Mouse (Mus musculus) common myeloid progenitor, adult 5-6 weeks (primary cell): ENCODE data around the gene Tpx2. TPM values are rescaled to one million over a fixed set of nuclear protein-coding genes. Genes with fewer than 3 reads are reported as not detected.

ENCODE experiments used
- ATAC-seq: replicated peaks from 2 replicates; pipeline ENCODE4 v1.8.0; 2016; ENCODE audit warnings: low read depth, mild to moderate bottlenecking, moderate TSS enrichment, inconsistent platforms; ENCODE audit not compliant: poor library complexity, severe bottlenecking
- total RNA-seq: library from RNA; stranded (forward); fragments of 200-1000, 187-1606 nt; gene quantifications from 2 replicates; pipeline ENCODE4 v1.2.3, GENCODE M21; 2017

Gene Tpx2
- total RNA-seq, 1 experiment from 2014 or later = 104 TPM

DNA sequence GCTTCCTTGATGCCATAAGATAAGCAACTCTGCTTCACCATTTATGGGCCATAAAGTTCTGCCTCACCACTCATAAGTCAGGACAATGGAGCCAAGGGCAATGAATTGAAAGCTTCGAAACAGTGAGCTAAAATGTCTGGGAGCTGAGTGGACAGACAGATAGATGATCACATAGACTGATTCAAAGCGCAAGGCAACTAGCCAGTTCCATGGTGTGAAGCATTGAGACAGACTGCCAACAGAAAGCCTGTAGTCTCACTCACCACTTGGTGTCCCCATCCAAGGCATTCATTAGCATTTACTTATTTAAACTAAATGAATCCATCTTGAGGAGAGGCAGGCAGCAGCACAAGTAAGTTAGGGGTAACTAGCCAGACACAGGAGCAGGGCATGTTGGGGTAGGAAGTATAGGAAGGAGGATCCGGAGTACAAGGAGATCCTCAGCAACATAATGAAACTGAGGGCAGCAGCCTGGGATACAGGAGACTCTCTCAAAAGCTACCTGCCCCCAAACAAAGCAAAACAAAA lies 28.6 kb upstream of the Tpx2 start:
- no peak for ATAC-seq

DNA sequence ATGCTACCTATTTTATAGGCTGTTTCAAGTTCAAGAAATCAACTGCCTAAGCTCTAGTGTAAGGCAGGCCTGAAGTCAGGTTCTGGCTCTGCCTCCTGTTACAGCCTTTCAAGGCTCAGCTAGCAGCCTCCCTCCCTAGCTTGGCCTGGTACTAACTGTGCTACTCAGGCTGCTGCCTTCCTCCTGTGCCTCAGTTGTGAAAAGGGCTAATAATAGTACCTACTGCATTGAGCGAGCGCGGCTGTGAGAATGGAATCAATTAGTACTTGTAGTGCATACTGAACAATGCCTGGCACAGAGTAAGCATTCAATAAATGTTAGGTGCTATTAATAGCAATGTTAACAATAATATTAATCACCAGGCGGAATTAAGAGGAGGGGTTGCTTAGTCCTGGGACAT lies 27.8 kb upstream of the Tpx2 start:
- ATAC-seq = no peak

DNA sequence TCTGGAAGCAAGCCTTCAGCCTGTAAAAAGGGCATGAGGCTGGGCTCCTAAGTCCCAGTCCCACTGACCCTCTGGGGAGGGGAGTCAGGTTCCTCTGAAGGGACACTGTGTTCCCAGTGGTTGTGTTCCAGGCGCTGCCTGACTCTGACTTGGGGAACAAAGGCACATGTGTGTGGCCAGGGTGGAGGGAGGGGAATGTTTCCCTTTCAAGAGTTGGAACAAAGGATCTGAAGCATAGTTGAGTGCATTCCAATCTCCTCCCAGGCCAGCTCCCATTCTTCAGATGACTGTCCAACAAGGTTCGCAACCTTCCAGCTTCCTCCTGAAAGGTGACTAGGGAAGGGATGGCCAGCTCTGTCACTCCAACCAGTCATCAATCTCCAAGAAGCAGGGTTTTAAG lies 27.4 kb upstream of the Tpx2 start:
- ATAC-seq = no peak

DNA sequence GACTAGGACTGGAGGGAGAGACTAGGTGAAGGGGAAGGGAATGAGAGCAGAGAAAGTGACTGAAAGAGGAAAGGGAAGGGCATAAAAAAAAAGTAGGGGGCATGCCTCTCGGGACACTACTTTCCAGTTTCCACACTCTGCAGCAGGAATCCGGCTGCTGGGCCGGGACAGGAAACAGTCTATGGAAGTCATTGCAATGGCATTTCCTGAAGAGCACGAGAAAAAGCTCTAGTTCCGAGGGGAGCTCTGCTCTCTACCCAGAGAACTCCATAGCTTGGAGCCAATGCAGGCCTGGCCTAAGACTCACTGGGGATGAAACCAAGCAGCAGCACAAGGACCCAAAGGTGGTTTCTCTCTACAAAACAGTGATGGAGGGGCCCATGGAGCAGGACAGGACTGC lies 26.7 kb upstream of the Tpx2 start:
- ATAC-seq = no peak

DNA sequence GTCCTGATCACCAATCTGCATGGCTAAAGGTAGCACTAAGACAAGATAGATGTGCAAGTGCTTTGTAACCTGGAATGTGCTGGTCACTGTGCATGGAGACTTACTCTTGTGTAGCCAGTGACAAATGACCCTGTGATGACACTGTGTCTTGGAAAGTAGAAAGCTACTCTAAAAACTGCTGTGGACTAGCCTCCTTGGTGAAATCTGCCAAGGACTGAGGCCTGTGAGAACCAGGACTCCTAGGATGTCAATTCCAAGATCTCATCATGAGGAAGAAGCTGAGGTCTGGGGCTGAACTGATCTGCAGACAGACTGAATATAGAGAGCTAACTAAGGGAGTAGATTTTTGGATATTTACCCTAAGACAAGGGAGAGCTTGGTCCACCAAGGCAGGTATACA lies 26.2 kb upstream of the Tpx2 start:
- no peak for ATAC-seq

DNA sequence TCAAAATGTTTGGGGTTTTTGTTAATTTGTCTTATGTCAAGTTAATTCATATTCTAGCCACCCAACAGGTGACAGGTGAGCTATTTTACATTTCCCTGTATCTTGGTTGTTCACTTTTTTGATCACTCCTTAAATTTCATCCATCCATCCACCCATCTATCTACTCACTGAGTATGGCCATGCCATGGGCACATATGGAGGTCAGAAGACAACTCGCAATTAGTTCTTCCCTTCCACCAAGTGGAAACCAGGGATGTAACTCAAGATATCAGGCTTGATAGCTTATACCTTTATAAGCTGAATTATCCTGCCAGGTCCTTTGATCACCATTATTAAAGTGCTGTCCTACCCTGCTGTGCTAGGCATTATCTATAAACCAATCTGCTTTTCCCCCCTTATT lies 24.0 kb upstream of the Tpx2 start:
- ATAC-seq = no peak

DNA sequence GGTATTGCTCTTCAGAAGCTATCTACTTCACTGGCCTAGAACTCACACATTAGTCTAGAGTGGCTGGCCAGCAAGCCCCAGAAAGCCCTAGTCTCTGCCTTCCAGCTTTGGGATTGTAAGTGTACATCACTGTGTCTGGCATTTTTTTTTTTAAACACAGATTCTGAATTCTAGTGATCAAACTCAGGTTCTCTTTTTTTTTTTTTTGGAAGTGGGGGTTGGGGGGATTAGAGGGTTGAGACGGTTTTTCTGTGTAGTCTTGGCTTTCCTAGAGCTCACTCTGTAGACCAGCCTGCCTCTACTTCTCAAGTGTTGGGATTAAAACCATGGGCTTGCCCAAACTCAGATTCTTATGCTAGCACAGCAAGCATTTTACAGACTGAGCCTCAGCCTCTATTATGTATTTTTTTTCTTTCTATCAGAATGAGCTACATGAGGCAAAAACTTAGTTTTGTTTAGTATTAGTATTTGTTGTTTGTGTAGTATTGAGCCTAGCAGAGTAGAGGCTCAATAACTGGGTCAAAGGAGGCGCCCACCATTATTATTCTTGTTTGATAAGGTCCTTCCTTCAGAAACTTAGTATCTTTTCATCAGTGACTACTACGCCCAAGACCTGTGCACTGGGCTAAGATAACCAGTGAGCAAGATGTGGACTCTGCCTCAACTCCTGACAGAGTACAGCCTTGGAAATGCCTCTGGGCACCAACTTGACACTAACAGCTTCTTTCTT lies 23.2 kb upstream of the Tpx2 start:
- ATAC-seq = no peak

DNA sequence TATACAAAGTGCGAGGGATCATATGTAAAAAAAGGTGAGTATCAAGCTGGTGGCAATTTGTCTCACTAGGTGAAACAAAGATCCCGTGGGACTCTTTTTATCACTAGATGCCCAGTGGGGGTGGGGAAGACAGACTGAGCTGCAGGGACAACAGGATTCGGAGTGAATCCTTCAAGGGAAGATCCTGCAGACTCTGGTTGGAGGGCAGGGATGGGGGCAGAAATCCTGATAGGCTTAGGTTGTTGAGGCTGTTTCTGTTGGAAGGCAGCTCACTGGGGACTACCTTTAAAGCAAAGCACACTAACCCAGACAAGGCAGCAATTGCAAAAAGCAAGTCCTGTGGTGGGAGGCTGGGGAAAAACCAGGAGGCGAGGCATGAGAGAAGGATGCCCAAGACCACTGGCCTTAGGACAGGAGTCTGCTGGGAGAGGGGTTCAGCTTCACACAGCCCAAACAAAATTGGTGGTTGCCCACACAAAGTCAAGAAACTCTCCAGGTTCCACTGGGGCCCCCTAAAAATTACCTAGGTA lies 22.5 kb upstream of the Tpx2 start:
- no peak for ATAC-seq

DNA sequence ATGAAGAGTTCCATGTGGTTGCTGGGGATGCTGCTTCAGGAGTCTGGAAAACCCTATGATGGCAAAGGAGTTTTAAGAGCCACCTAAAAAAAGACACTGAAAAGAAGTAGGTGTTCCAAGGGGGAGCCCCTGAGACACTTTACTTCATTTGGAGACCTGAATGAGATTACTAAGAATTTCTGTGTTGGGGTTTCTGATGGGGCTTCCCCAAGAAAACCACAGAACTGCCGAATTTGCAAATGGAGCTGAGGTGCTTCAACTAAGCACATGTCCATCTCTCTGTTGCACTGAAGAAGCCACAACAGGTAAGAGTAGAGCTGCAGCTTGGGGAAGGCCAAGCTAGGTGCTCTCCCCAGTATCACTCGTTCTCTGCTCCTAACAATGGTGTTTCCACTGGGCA lies 22.1 kb upstream of the Tpx2 start:
- ATAC-seq = no peak

DNA sequence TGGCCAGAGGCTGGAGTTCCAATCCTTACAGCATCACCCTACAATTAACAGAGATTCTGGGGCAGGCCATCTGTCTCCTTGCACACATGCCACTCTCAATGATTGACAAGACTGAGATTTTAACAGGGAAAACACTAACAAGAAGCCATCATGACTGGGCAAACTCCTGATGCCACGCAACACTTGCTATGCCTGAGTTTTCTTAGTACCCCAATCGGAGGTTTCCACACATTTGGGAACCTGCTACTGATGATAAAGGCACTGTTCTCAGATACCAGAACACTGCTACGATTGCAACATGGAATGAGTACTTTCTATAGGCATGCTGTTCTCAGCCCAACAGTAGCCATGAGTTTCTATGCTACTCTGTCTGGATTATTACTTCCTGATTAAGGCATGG lies 21.3 kb upstream of the Tpx2 start:
- ATAC-seq = no peak

DNA sequence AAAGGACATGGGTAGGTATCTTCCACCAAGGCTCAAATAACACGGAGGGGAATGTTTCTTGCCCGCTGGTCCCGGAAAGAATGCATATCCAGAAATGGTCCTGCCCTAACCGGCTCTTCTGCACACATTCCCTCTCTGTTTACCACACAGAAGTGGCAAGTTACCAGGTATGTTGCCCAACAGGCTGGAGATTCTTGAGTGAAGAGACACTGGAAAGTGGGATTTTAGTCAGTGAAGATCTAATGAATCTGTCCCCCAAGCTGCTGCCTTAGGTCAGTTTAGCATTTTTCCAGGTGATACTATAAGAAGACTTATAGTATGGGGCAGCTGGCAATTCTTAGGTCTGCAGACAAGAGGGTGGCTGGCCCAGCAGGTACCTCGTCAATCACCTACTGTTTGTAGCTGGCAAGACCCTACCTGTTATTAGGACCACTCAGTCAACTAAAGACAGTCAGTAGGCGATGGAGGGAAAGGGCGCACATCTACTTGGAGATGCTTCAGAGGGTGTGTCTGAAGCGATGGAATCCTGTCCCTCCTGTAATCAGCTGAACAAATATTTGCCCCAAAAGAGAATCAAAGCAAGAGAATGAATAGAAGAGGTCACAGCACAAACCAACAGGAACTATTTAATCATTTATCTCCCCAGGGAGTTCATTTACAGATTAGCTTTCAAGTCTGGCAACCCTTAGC lies 20.3 kb upstream of the Tpx2 start:
- no peak for ATAC-seq

DNA sequence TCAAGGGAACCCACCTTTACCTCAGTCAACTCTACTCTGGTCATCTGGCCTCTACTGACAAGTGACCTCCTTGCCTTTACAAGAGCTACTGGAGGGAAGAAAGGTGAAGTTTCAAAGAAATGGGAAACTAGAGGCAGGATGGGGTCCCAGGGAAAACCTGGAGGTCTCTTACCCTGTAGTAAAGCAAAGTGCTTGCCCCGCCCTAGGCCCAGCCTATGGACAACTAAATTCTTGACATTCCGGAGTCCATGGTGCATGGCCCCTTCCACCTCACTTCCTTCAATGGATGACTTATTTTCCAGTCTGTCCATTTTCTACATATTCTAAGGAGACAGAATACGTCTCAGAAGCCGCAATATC lies 19.8 kb upstream of the Tpx2 start:
- no peak for ATAC-seq

DNA sequence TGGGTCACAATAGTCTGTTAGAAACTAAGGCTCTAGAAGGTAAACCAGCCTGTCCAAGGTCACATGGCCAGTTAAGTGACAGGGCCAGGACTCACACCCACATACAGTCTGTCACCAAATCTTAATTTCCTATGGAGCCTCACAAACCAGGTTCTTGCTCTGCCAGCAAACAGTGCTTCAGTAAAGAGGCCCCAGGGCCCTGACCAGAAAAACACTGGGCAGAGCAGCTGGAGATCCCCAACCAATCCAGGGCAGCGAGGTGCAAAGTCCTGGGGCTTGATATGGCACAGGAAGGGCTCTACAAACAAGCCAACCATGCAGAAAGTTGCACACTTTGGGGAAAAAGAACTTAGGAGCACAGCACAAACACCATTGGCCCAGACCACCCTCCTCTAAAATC lies 19.2 kb upstream of the Tpx2 start:
- no peak for ATAC-seq

DNA sequence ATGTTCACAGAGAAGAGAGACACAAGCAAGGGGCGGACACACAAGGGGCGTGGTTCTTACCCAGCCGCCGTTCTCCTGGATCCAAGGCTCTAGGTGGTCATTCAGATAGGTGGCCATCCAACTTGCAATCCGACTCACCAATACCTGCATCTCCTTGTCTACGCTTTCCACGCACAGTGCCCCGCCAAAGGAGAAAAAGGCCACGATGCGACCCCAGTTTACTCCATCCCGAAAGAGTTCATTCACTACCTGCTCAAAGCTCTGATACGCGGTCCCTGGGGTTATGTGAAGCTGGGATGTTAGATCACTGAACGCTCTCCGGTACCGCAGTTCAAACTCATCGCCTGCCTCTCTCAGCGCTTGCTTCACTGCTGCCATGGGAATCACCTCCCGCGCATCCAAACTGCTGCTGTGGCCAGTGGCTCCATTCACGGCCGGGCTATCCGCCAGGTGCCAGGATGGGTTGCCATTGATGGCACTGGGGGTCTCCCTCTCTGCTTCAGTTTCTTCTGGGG lies 18.3 kb upstream of the Tpx2 start:
- ATAC-seq = no peak

DNA sequence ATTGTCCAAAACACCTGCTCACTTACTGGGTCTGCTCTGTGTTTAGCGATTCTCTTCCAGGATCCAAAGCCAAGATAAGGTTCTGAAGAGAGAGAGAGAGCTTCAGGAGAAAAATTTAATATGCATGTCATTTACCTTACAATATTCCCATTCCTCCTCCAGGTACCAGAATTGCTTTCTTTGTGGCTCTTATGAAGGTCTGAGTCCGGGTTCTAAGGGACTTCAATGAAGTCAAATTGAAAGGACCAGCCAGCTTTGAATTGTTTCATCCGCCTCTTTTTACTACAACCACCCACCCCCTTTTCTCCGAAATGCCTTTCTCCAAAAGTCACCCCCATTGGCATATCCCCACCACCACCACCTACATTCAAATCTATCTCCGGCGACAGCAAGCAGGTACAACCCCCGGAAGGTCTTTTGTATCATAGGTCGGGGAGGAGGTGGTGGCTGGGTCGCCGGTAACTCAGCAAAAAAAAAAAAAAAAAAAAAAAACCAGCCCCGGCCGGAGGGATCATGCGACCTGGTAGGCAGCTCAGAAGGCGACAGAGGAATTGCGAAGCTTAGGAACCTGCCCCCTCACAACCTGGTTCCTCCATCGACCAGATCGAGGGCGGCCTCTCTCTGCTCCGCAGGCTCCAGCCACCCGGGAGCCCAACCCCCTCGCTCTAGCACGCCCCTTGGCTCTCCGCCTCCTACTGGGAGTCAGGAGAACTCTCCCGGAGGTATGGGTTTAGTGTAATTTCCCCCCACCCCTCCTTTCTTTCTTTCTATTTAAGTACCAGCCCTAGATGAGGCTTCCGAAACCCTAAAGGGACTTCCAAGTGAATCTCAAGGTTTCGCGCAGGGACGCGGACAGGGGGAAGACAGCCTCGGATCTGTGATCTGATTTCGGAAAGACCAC lies 17.5 kb upstream of the Tpx2 start:
- ATAC-seq = peak; percentile 78

DNA sequence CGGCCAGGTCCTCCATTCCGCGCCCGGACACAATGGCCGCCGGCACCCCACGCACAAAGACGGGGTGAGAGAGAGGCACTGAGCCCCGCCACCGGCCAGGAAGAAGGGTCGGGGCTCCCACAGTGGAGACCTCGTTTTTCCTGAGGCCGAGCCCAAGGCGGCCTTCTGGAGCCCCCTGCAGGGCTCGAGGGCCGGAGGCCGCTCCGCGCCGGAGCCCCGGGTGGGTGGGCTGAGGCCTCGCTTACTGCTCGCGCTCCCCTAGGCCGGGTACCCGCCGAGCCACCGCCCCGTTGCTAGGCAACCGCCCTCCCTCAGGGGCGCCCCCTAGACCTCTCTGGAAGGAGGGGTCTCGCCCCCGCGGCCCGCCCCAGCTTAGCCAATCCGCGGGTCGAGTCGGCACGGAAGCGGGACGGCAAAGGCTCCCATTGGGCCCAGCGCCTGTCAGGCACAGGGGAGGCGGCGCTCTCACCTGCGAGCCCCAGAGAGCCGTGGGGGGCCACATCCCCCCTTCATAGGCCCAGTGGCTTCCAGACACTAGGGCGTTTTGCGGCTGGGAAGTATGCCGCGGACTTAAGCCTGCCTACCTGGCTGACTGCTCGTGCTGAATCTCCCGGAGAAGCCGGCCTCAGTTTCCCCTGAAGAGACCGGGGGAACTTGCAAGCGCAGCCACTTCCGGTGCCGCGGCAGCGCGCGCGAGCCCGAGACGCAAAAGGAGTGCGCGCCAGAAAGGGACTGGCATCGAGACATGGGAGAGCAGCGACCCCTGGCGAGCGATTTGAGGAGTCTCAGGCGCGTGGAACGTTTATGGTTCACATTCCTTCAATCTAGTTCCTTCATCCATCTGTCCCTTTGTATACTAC lies 16.5 kb upstream of the Tpx2 start, which contains the start of gene Bcl2l1:
Bcl2l1 (minus strand) TSS at position 710 of the 860 bp plus-strand sequence.
- peak; percentile 91 for ATAC-seq

DNA sequence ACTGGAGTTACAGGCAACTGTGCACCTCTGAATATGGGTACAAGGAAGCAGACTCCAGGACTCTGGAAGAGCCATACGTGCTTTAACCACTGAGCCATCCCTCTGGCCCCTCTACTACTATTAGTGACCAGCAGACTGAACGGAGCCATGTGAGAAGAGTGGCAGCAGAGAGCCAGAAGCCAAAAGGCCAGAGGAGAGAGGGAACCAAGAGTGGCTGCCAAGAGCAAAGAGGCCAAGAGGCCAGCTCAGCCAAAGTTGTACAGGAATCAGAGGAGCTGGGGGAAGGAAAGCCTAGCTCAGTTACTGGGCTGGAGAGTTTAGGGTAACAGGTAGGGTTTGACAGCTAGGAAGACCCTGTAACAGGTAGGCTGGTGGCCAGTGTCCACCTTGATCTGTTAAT lies 8.5 kb upstream of the Tpx2 start:
- no peak for ATAC-seq

DNA sequence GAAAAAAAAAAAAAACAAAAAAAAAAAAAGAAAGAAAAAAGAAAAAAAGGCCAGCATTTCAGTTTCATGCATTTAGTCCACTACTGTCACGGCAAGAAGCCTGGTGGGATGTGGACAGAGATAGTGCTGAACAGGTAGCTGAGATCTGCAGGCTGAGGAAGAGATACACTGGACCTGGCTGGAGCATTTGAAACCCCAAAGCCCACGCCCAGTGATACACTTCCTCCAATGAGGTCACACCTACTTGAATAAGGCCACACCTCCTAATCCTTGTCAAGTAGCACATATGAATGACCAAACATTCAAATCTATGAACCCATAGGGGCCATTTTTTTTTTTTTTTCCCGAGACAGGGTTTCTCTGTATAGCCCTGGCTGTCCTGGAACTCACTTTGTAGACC lies 5.0 kb upstream of the Tpx2 start:
- no peak for ATAC-seq

DNA sequence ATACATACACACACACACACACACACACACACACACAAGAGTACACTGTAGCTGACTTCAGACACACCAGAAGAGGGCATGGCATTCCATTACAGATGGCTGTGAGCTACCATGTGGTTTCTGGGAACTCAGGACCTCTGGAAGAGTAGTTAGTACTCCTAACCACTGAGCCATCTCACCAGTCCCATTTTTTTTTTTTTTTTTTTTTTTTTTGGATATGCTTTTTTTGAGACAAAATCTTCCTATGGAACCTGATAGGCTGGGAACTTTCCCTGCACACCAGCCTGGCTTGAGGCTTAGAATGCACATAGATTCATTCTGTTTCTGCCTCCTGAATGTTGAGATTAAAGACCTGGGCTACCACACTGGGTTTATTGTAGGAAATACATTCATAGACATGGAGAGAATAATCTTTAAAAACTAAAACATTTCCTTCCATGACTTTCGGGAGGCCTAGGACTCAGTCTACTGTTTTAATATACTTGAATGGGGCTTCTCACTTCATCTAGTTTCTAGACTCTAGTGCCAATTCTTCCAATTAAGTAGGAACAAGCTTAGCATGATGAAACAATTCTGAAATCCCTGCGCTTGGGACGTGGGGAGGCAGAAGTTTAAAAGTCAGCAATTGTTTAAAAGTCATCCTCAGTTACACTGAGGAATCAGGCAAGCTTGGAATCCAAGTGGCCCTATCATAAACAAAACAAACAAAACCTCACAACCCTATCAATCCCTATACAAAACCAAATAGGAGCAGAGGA lies 528 bp upstream of the Tpx2 start:
- no peak for ATAC-seq
